Mouse (Mus musculus): Measurements from ENCODE around the gene Arpp21.

DNA sequence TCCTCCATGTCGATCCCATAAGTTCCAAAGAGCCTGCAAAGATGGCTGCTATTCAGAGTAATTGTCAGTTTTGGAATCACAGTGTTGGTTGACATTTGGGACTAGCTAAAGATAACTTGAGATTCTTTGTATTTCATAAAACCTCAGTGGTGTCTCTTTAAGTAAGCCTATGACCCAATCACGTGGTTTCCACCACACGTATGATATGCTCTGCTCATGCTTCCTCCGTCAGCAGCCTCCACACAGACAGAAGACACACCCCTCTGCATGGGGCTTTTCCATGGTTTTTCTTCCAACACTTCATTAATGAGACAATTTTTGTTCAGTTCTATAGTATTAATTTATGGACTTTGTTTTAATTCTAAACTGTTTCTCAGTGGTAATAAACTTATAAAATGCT is 71.1 kb downstream of the Arpp21 start:
- TF ChIP-seq TCF12 (IDR thresholded peaks at IDR 0.05; ENCODE audit: insufficient read depth, poor library complexity, severe bottlenecking), result no peak
- TF ChIP-seq POLR2A (IDR thresholded peaks at IDR 0.05; ENCODE audit: insufficient read length, low read depth), result no peak
- no peak for TF ChIP-seq USF1 (IDR thresholded peaks at IDR 0.05; ENCODE audit: low read depth)
- TF ChIP-seq E2F4 (IDR thresholded peaks at IDR 0.05; ENCODE audit: insufficient read depth), result no peak
- no peak for TF ChIP-seq TCF3 (IDR thresholded peaks at IDR 0.05; ENCODE audit: insufficient read length, low read depth)
- no peak for TF ChIP-seq MAX (IDR thresholded peaks at IDR 0.05; ENCODE audit: low read depth)
- no peak for TF ChIP-seq MYOD1 (IDR thresholded peaks at IDR 0.05; ENCODE audit: control insufficient read depth in 1 of 3, insufficient read length in 2 of 3, low read depth in 2 of 3)
